Mouse (Mus musculus) forebrain, embryonic 16.5 days (tissue): Measurements from ENCODE around the gene AI481877. TPM values are rescaled to one million over a fixed set of nuclear protein-coding genes. Genes with fewer than 3 reads are reported as not detected.
A peak's percentile ranks its signal among the peaks of the same experiment; 100 is the strongest.

Source experiments
- ATAC-seq: fragments of 200-750 bp; cut with Nextera tagmentation; 2 replicates; pipeline ENCODE4 v1.8.0; 2017; ENCODE audit warnings: mild to moderate bottlenecking, moderate library complexity
- H3K27ac ChIP-seq: fragments of 300-500 bp; sonication (generic); 2 replicates; pipeline ENCODE4 v1.5.1; 2014; ENCODE audit warnings: low read length, control low read depth
- H3K27me3 ChIP-seq: fragments of 300-500 bp; sonication (generic); replicated peaks from 2 replicates; pipeline ENCODE4 v1.6.1; 2014; ENCODE audit warnings: low read length; ENCODE audit not compliant: control insufficient read depth, insufficient read depth
- H3K36me3 ChIP-seq: fragments of 300-500 bp; sonication (generic); 2 replicates; pipeline ENCODE4 v1.6.1; 2014; ENCODE audit not compliant: control insufficient read depth, insufficient read depth
- H3K4me1 ChIP-seq: fragments of 300-500 bp; sonication (generic); replicated peaks from 2 replicates; pipeline ENCODE4 v1.6.1; 2014; ENCODE audit warnings: low read length; ENCODE audit not compliant: control insufficient read depth, insufficient read depth
- H3K4me2 ChIP-seq: fragments of 300-500 bp; sonication (generic); 2 replicates; pipeline ENCODE4 v1.6.1; 2014; ENCODE audit warnings: mild to moderate bottlenecking, low read length, control low read depth
- H3K4me3 ChIP-seq: fragments of 300-500 bp; sonication (generic); replicated peaks from 2 replicates; pipeline ENCODE4 v1.5.1; 2014; ENCODE audit warnings: mild to moderate bottlenecking, low read length, control low read depth
- H3K9ac ChIP-seq: fragments of 300-500 bp; sonication (generic); replicated peaks from 2 replicates; pipeline ENCODE4 v1.6.1; 2014; ENCODE audit warnings: low read depth, low read length, control low read depth
- H3K9me3 ChIP-seq: fragments of 300-500 bp; sonication (generic); 2 replicates; pipeline ENCODE4 v1.6.1; 2016; ENCODE audit warnings: low read length; ENCODE audit not compliant: control insufficient read depth
- WGBS: fragments of 180-500 bp; shearing (Covaris S2); extraction: QIAGEN DNeasy Blood & Tissue Kit; methylation state at CpG from one replicate; pipeline ENCODE4 v1.1.7; 2014; 5-methylcytosine and 5-hydroxymethylcytosine counted together
- polyA plus RNA-seq: library from polyadenylated mRNA; unstranded; fragments of >200 nt; fragmentation: Nextera tagmentation; extraction: Ambion mirVana; gene quantifications from 2 replicates; pipeline ENCODE4 v1.2.1, GENCODE M21; 2015

Gene AI481877
- polyA plus RNA-seq, 1 experiment from 2014 or later = not detected

- Histone ChIP-seq H3K4me2 (no peak overlapping the region), H3K36me3 (peaks cover 19% of the 10 kb centered on the region), H3K27ac (no peak overlapping the region), H3K4me1 (no peaks in the 10 kb centered on the region), H3K9me3 (no peaks in the 10 kb centered on the region), H3K4me3 (no peak overlapping the region), H3K9ac (no peak overlapping the region), H3K27me3 (no peaks in the 10 kb centered on the region)
- ATAC-seq = no peak
- 96% methylated on average over 5 of the region's 5 CpGs for WGBS
These were observed 95.7 kb downstream of the AI481877 start for GRCm38 (mm10) chr4:59043074-59043473.

- peaks cover 10% of the 10 kb centered on the region for H3K4me1 ChIP-seq
- no peak for ATAC-seq
- no peak overlapping the region for H3K4me3 ChIP-seq
- no peak overlapping the region for H3K27ac ChIP-seq
- no peaks in the 10 kb centered on the region for H3K27me3 ChIP-seq
- peaks cover 19% of the 10 kb centered on the region for H3K36me3 ChIP-seq
- H3K9ac ChIP-seq = no peak overlapping the region
- H3K9me3 ChIP-seq = no peaks in the 10 kb centered on the region
- whole genome bisulfite sequencing = 90% methylated on average over 11 of the region's 11 CpGs
- no peak overlapping the region for H3K4me2 ChIP-seq
These were observed 98.1 kb downstream of the AI481877 start for GRCm38 (mm10) chr4:59040397-59041287.

GRCm38 (mm10) chr4:59037525-59037924, 101.3 kb downstream of the AI481877 start:
- H3K4me1 ChIP-seq = peaks cover 13% of the 10 kb centered on the region
- H3K27ac ChIP-seq = no peak overlapping the region
- no peak overlapping the region for H3K4me3 ChIP-seq
- no peaks in the 10 kb centered on the region for H3K27me3 ChIP-seq
- WGBS = 87% methylated on average over 3 of the region's 3 CpGs
- H3K9me3 ChIP-seq = 0 out of 2 replicates have a peak, but pooled peaks cover 2% of the 10 kb centered on the region
- no peak for ATAC-seq
- H3K36me3 ChIP-seq = peaks cover 19% of the 10 kb centered on the region
- H3K4me2 ChIP-seq = no peak overlapping the region
- no peak overlapping the region for H3K9ac ChIP-seq

- no peaks in the 10 kb centered on the region for H3K27me3 ChIP-seq
- peak; percentile 21; the same call in 1 of the 2 replicates for ATAC-seq
- no peak overlapping the region for H3K9ac ChIP-seq
- no peak overlapping the region for H3K27ac ChIP-seq
- peaks cover 13% of the 10 kb centered on the region for H3K36me3 ChIP-seq
- peaks cover 13% of the 10 kb centered on the region for H3K4me1 ChIP-seq
- 50% methylated on average over 13 of the region's 13 CpGs for WGBS
- H3K4me2 ChIP-seq = peak overlapping the region; percentile 21
- H3K9me3 ChIP-seq = 0 out of 2 replicates have a peak, but pooled peaks cover 2% of the 10 kb centered on the region
- peak overlapping the region; percentile 6; the same call in 1 of the 2 replicates for H3K4me3 ChIP-seq
These were observed 102.2 kb downstream of the AI481877 start for GRCm38 (mm10) chr4:59036490-59037127.

DNA sequence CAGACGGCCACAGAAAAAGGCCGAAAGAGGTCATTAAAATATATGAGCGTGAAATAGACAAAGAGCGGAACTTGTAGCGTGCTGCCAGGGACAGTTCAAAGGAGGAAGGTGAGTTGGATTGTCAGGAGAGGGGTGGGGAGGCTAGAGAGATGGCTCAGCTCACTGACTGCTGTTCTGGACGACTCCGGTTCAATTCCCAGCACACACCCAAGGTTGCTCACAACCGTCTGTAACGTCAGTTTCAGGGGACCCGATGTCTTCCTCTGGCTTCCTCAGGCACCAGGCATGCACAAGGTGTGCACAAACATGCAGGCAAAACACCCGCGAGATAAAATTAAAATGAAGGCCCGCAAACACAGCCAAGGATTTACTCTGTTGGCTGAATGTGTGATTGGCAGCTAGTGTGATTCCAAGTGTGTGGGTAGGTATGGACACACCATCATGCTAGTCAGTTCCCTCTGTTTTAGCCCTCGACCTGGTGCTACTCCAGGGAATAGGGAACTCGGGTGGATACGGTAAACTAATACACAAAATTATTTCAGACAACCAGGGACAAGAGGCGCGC, 102.9 kb downstream of the AI481877 start:
- peak overlapping the region; percentile 51 for H3K4me2 ChIP-seq
- 0 out of 2 replicates have a peak, but pooled peaks cover 2% of the 10 kb centered on the region for H3K9me3 ChIP-seq
- peaks cover 13% of the 10 kb centered on the region for H3K4me1 ChIP-seq
- peak overlapping the region; percentile 86 for H3K4me3 ChIP-seq
- 54% methylated on average over 18 of the region's 18 CpGs for WGBS
- H3K9ac ChIP-seq = peak overlapping the region; percentile 98
- no peaks in the 10 kb centered on the region for H3K27me3 ChIP-seq
- H3K27ac ChIP-seq = peak overlapping the region; percentile 92
- peaks cover 13% of the 10 kb centered on the region for H3K36me3 ChIP-seq
- peak; percentile 31 for ATAC-seq

DNA sequence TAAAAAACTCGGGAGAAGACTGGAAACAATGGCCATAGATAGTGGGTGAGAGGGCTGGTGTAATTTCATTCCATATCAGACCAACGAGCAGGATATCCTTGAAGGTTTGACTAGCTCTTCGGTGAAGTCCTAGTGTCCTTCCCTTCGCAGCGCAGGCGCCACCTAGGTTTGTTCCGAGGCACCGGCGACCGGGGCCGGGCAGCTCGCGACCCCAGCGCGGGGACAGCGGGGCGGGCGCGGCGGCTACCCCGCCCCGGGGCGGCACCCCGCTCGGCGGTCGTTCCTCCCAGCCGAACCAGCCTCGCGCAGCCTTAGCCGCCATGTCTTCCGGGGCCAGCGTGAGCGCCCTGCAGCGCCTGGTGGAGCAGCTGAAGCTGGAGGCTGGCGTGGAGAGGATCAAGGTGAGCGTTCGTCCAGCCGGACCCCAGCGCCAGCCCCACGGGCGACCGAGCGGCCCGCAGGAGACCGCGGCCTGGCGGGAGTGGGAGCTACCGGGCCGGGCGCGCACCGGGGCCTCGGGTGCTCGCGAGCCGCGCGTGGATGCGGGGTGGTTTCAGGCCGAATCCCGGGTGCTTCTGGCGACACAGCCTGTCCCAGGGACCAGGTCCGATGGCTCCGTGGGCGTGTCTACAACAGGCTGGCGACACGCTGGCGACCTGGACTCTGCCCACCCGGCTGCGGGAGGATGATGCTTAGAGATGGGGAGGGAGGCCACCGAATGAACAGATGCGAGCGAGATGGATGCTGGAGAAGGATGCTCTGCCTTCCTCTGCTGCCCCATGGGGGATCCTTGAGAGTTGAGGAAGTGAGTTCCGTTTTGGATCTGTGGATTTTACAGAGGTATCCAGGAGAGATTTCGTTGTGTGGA, 103.6 kb downstream of the AI481877 start, which contains the start of gene Gng10:
Gene Gng10 (plus strand): TSS at position 171 of the 868 bp plus-strand sequence.
- peak within 1 kb of the TSS; percentile 92 for H3K27ac ChIP-seq
- peaks cover 13% of the 10 kb centered on the region for H3K4me1 ChIP-seq
- WGBS = 16% methylated on average over 76 of the region's 76 CpGs
- H3K4me3 ChIP-seq = peak within 1 kb of the TSS; percentile 86
- H3K27me3 ChIP-seq = no peaks in the 10 kb centered on the region
- peaks cover 10% of the 10 kb centered on the region for H3K36me3 ChIP-seq
- peak; percentile 90 for ATAC-seq
- 0 out of 2 replicates have a peak, but pooled peaks cover 2% of the 10 kb centered on the region for H3K9me3 ChIP-seq
- peak within 1 kb of the TSS; percentile 51 for H3K4me2 ChIP-seq
- H3K9ac ChIP-seq = peak within 1 kb of the TSS; percentile 98

DNA sequence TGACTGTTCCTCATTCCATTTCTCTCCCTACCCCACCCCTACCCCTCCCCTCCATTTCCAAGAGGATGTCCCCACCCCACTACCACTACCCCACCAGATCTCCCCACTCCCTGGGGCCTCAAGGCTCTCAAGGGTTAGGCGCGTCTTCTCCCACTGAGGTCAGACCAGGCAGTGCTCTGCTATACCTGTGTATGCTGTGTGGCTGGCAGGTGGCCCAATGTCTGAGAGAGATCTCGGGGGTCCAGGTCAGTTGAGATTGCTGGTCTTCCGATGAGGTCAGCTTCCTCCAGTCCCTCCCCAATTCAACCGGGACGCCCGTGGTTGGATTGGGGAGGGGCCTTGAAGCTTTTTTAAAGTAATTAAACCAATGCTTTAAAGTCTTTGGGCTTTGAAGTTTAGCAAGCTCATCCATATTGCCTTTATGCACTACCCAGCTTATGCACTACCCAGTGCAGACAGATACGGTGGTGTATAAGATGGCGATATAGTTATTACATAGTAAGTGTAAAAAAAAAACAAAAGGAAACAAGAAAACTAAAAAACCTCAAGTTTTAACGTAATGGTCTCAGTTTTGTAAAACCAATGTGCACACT, 104.4 kb downstream of the AI481877 start:
- H3K27me3 ChIP-seq = no peaks in the 10 kb centered on the region
- H3K36me3 ChIP-seq = peaks cover 2% of the 10 kb centered on the region; the same call in 1 of the 2 replicates
- peak overlapping the region; percentile 98 for H3K9ac ChIP-seq
- 75% methylated on average over 10 of the region's 10 CpGs for WGBS
- peaks cover 13% of the 10 kb centered on the region for H3K4me1 ChIP-seq
- H3K4me2 ChIP-seq = peak overlapping the region; percentile 51
- peak; percentile 29; the same call in 1 of the 2 replicates for ATAC-seq
- H3K4me3 ChIP-seq = peak overlapping the region; percentile 86
- peak overlapping the region; percentile 92 for H3K27ac ChIP-seq
- H3K9me3 ChIP-seq = 0 out of 2 replicates have a peak, but pooled peaks cover 2% of the 10 kb centered on the region

DNA sequence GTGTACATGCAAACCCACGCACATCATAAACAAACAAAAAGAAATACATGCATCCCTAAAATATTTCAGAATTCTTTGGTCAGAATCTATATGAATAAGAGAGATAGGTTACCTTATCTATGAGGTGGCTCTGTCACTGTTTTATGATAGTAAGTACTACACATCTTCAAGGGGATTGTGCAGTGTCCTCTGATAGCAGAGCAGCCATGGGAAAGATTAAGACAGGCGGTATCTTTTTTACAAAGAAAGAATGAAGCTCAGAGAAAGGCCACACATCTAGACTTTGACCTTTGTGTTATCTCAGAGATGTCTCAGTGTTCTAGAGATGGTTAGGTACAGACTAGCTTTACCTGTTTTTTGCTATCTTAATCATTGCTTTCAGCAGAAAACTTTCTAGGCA, 121.9 kb downstream of the AI481877 start:
- Histone ChIP-seq H3K4me1 (no peaks in the 10 kb centered on the region), H3K36me3 (no peaks in the 10 kb centered on the region), H3K4me2 (no peak overlapping the region), H3K9ac (no peak overlapping the region), H3K27me3 (no peaks in the 10 kb centered on the region), H3K4me3 (no peak overlapping the region), H3K9me3 (no peaks in the 10 kb centered on the region), H3K27ac (no peak overlapping the region)
- WGBS = 93% methylated on average over 2 of the region's 2 CpGs
- no peak for ATAC-seq
